Mouse (Mus musculus): ENCODE data around the gene Herc3.

- no peak for TF ChIP-seq EP300 (IDR thresholded peaks at IDR 0.05)
- no peak for TF ChIP-seq CTCF (IDR thresholded peaks at IDR 0.05)
These were observed 48.7 kb downstream of the Herc3 start for GRCm38 (mm10) chr6:58879987-58880386.
